Mouse (Mus musculus): ENCODE measurements at regions not wholly inside any gene's neighbourhood (a gene's known extent, or its start where the extent isn't known, plus 50 kb on each side); places are given as distances from the start of the nearest gene placed in this dataset.

GRCm38 (mm10) chr1:186434007-186434406, 271.8 kb downstream of the Tgfb2 start:
- Histone ChIP-seq H3K36me3 (ENCODE audit: control insufficient read depth, insufficient read depth, low read length) (no peaks in the 10 kb centered on the region), H3K9ac (ENCODE audit: low read length) (no peak overlapping the region), H3K27me3 (ENCODE audit: control insufficient read depth, insufficient read depth, low read length) (no peaks in the 10 kb centered on the region), H3K4me3 (ENCODE audit: low read depth, low read length) (no peak overlapping the region), H3K4me1 (replicated peaks; ENCODE audit: control insufficient read depth, insufficient read depth) (no peaks in the 10 kb centered on the region), H3K27ac (replicated peaks) (no peak overlapping the region), H3K9me3 (ENCODE audit: control insufficient read depth, low read length) (no peaks in the 10 kb centered on the region), H3K4me2 (replicated peaks; ENCODE audit: low read depth) (no peak overlapping the region)
- ATAC-seq (ENCODE audit: low FRiP score, low TSS enrichment) (no peak), DNase-seq (ENCODE audit: low spot score) (no peak)
- TF ChIP-seq CTCF (IDR thresholded peaks at IDR 0.05; ENCODE audit: low read depth), result no peak
- no peak for TF ChIP-seq EP300 (optimal IDR thresholded peaks at IDR 0.05)
- 73% methylated on average over 2 of the region's 2 CpGs for WGBS

DNA sequence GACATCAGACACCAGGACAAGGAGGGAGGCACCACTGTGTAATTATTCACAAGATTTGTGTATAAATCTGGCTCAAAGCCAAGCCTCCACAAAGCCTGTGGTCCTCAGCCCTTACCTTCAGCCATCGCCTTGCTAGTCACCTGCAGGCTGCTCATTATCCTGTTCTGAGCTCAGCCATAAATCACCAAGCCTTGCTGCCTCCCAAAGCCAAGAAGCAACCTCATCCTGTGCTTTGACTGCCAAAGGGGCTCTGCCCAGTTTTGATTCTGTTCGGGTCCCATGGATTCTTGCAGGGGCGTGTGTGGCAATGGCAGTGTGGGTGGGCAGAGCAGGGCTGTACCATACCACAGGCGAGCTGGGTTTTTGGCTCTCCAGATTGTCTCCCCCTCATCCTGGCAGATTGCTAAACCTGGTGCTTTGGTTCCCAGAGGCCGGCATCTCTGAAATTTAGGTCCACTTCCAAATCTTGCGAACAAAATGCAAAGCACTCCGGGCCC, 272.6 kb downstream of the Tgfb2 start:
- 55% methylated on average over 7 of the region's 7 CpGs for WGBS
- H3K27me3 ChIP-seq (ENCODE audit: control insufficient read depth, insufficient read depth, low read length), result no peaks in the 10 kb centered on the region
- H3K4me2 ChIP-seq (replicated peaks; ENCODE audit: low read depth), result no peak overlapping the region
- no peaks in the 10 kb centered on the region for H3K36me3 ChIP-seq (ENCODE audit: control insufficient read depth, insufficient read depth, low read length)
- H3K9me3 ChIP-seq (ENCODE audit: control insufficient read depth, low read length), result no peaks in the 10 kb centered on the region
- no peak for ATAC-seq (ENCODE audit: low FRiP score, low TSS enrichment)
- TF ChIP-seq CTCF (IDR thresholded peaks at IDR 0.05; ENCODE audit: low read depth), result no peak
- no peak for TF ChIP-seq EP300 (optimal IDR thresholded peaks at IDR 0.05)
- no peak for DNase-seq (ENCODE audit: low spot score)
- no peak overlapping the region for H3K4me3 ChIP-seq (ENCODE audit: low read depth, low read length)
- H3K4me1 ChIP-seq (replicated peaks; ENCODE audit: control insufficient read depth, insufficient read depth), result no peaks in the 10 kb centered on the region
- no peak overlapping the region for H3K27ac ChIP-seq (replicated peaks)
- no peak overlapping the region for H3K9ac ChIP-seq (ENCODE audit: low read length)

GRCm38 (mm10) chr1:186425421-186425820, 280.4 kb downstream of the Tgfb2 start:
- no peak for DNase-seq (ENCODE audit: low spot score)
- Histone ChIP-seq H3K4me2 (replicated peaks; ENCODE audit: low read depth) (no peak overlapping the region), H3K9me3 (ENCODE audit: control insufficient read depth, low read length) (no peaks in the 10 kb centered on the region), H3K27ac (replicated peaks) (no peak overlapping the region), H3K4me3 (ENCODE audit: low read depth, low read length) (no peak overlapping the region), H3K27me3 (ENCODE audit: control insufficient read depth, insufficient read depth, low read length) (no peaks in the 10 kb centered on the region), H3K4me1 (replicated peaks; ENCODE audit: control insufficient read depth, insufficient read depth) (no peaks in the 10 kb centered on the region), H3K9ac (ENCODE audit: low read length) (no peak overlapping the region), H3K36me3 (ENCODE audit: control insufficient read depth, insufficient read depth, low read length) (no peaks in the 10 kb centered on the region)
- TF ChIP-seq EP300 (optimal IDR thresholded peaks at IDR 0.05), result no peak
- no peak for TF ChIP-seq CTCF (IDR thresholded peaks at IDR 0.05; ENCODE audit: low read depth)
- no peak for ATAC-seq (ENCODE audit: low FRiP score, low TSS enrichment)
- WGBS, result 71% methylated on average over 6 of the region's 6 CpGs

DNA sequence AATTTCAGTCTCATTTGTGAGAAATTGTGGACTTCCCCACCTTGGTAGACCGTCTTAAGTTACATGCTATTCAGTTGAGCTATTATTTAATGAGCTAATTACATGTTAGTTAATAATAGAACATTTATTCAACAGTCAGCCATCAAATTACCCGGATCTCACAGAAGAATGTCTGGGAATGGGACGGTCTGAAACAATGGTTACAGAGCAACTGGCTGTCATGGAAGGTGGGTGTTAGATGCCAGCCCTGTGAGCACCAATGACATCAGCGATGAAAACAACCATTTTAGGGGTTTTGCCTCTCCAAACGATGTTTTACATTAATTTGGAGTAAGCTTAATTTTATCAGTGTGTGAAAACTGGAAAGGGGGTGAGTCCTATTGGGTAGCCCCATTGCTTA, 281.7 kb downstream of the Tgfb2 start:
- H3K27ac ChIP-seq (replicated peaks), result no peak overlapping the region
- no peak overlapping the region for H3K4me2 ChIP-seq (replicated peaks; ENCODE audit: low read depth)
- 84% methylated on average over 5 of the region's 5 CpGs for WGBS
- DNase-seq (ENCODE audit: low spot score) (no peak), ATAC-seq (ENCODE audit: low FRiP score, low TSS enrichment) (no peak)
- H3K9ac ChIP-seq (ENCODE audit: low read length), result no peak overlapping the region
- TF ChIP-seq EP300 (optimal IDR thresholded peaks at IDR 0.05) (no peak), CTCF (IDR thresholded peaks at IDR 0.05; ENCODE audit: low read depth) (no peak)
- H3K4me1 ChIP-seq (replicated peaks; ENCODE audit: control insufficient read depth, insufficient read depth), result no peaks in the 10 kb centered on the region
- H3K36me3 ChIP-seq (ENCODE audit: control insufficient read depth, insufficient read depth, low read length), result no peaks in the 10 kb centered on the region
- H3K27me3 ChIP-seq (ENCODE audit: control insufficient read depth, insufficient read depth, low read length), result no peaks in the 10 kb centered on the region
- H3K9me3 ChIP-seq (ENCODE audit: control insufficient read depth, low read length), result no peaks in the 10 kb centered on the region
- no peak overlapping the region for H3K4me3 ChIP-seq (ENCODE audit: low read depth, low read length)

DNA sequence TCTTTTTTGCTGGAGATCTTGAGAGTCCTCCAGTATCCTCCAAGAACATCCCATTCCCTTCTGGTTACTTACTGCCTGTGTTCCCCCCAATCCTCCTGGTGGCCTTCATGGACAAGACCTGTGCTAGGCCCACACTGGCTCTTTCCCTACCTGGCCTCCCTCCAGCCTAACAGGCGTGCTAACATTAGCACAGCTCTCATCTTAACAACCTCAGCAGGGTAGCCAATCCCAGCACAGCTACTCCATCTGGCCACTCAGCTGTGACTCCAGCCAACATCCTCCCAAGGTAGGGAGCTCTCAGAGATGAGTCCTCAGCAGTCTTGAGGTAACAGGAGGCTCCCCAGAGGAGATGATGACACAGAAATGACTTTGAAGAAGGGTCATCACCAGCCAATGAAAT, 288.7 kb downstream of the Tgfb2 start:
- Histone ChIP-seq H3K9ac (ENCODE audit: low read length) (no peak overlapping the region), H3K4me3 (ENCODE audit: low read depth, low read length) (no peak overlapping the region), H3K9me3 (ENCODE audit: control insufficient read depth, low read length) (no peaks in the 10 kb centered on the region), H3K27me3 (ENCODE audit: control insufficient read depth, insufficient read depth, low read length) (no peaks in the 10 kb centered on the region), H3K36me3 (ENCODE audit: control insufficient read depth, insufficient read depth, low read length) (no peaks in the 10 kb centered on the region), H3K27ac (replicated peaks) (no peak overlapping the region), H3K4me2 (replicated peaks; ENCODE audit: low read depth) (no peak overlapping the region), H3K4me1 (replicated peaks; ENCODE audit: control insufficient read depth, insufficient read depth) (no peaks in the 10 kb centered on the region)
- ATAC-seq (ENCODE audit: low FRiP score, low TSS enrichment) (no peak), DNase-seq (ENCODE audit: low spot score) (no peak)
- WGBS, result 80% methylated on average over 1 of the region's 1 CpGs
- TF ChIP-seq CTCF (IDR thresholded peaks at IDR 0.05; ENCODE audit: low read depth) (no peak), EP300 (optimal IDR thresholded peaks at IDR 0.05) (no peak)

DNA sequence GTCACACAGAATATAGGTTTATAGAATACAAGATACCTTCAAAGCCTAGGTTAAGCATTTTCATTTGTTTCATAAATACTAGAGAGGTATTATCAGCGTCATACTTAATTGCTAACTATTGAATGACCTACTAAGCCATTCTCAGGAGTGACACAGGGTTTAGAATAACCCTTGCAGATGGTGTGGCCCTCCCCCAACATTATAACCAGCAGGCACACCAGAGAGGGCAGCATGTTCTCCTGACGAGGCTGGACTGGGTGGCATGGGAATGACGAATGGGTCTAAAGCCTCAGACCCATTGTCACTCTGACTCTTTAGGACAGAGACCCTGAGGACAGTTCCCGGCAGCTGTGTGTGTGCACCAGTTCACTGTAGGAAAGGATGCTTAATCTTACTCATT, 290.5 kb downstream of the Tgfb2 start:
- no peaks in the 10 kb centered on the region for H3K4me1 ChIP-seq (replicated peaks; ENCODE audit: control insufficient read depth, insufficient read depth)
- no peak for DNase-seq (ENCODE audit: low spot score)
- H3K4me3 ChIP-seq (ENCODE audit: low read depth, low read length), result no peak overlapping the region
- H3K27ac ChIP-seq (replicated peaks), result no peak overlapping the region
- ATAC-seq (ENCODE audit: low FRiP score, low TSS enrichment), result no peak
- no peak overlapping the region for H3K4me2 ChIP-seq (replicated peaks; ENCODE audit: low read depth)
- no peaks in the 10 kb centered on the region for H3K27me3 ChIP-seq (ENCODE audit: control insufficient read depth, insufficient read depth, low read length)
- no peaks in the 10 kb centered on the region for H3K36me3 ChIP-seq (ENCODE audit: control insufficient read depth, insufficient read depth, low read length)
- no peak overlapping the region for H3K9ac ChIP-seq (ENCODE audit: low read length)
- TF ChIP-seq EP300 (optimal IDR thresholded peaks at IDR 0.05) (no peak), CTCF (IDR thresholded peaks at IDR 0.05; ENCODE audit: low read depth) (no peak)
- no peaks in the 10 kb centered on the region for H3K9me3 ChIP-seq (ENCODE audit: control insufficient read depth, low read length)
- 74% methylated on average over 4 of the region's 4 CpGs for WGBS
